Mouse (Mus musculus) cortical plate, adult 2 months (tissue): ENCODE results near the gene Sbpl. TPM values are rescaled to one million over a fixed set of nuclear protein-coding genes. Genes with fewer than 3 reads are reported as not detected.
"Not testable (repeated sequence)": the region's sequence is repeated elsewhere in the genome, so short reads cannot be mapped to it uniquely, and the experiment has no call there.

ENCODE experiments used
- H3K27ac ChIP-seq: fragments of 200-500 bp; 2 replicates; pipeline ENCODE4 v1.5.1; 2012; ENCODE audit warnings: low read length, control low read depth, inconsistent platforms; ENCODE audit not compliant: insufficient read depth
- H3K4me1 ChIP-seq: fragments of 200-500 bp; 2 replicates; pipeline ENCODE4 v1.6.1; 2011; ENCODE audit warnings: low read length; ENCODE audit not compliant: control insufficient read depth, insufficient read depth
- H3K4me3 ChIP-seq: fragments of 200-500 bp; 2 replicates; pipeline ENCODE4 v1.5.1; 2011; ENCODE audit warnings: mild to moderate bottlenecking, low read length, control low read depth; ENCODE audit not compliant: insufficient read depth
- CTCF ChIP-seq: fragments of 200-500 bp; IDR thresholded peaks from 2 replicates; pipeline ENCODE4 v1.5.1; 2011; ENCODE audit warnings: mild to moderate bottlenecking, control low read depth, low read length; ENCODE audit not compliant: insufficient read depth; ENCODE audit errors: extremely low read depth
- POLR2A ChIP-seq: fragments of 200-500 bp; IDR thresholded peaks from 2 replicates; pipeline ENCODE4 v1.6.1; 2011; ENCODE audit warnings: mild to moderate bottlenecking, low read length, control low read depth; ENCODE audit not compliant: insufficient read depth; ENCODE audit errors: extremely low read depth
- polyA plus RNA-seq: library from polyadenylated mRNA; depleted of rRNA; stranded (reverse); fragments of >200 nt; gene quantifications from 2 replicates; pipeline ENCODE4 v1.2.3, GENCODE M21; 2012

The Sbpl gene
- polyA plus RNA-seq, 1 experiment, result not detected

- no peak overlapping the region for H3K27ac ChIP-seq
- TF ChIP-seq CTCF (no peak), POLR2A (no peak)
Measured at GRCm38 (mm10) chr17:23965805-23966425, 10.8 kb upstream of the Sbpl start.

GRCm38 (mm10) chr17:23961573-23962122, 6.6 kb upstream of the Sbpl start:
- Histone ChIP-seq H3K27ac (no peak overlapping the region), H3K4me1 (no peaks in the 10 kb centered on the region), H3K4me3 (no peak overlapping the region)
- no peak for TF ChIP-seq POLR2A
- no peak for TF ChIP-seq CTCF

More at GRCm38 (mm10) chr17:23965805-23966425, 10.8 kb upstream of the Sbpl start:
- Histone ChIP-seq H3K4me3 (no peak overlapping the region), H3K4me1 (no peaks in the 10 kb centered on the region)

- Histone ChIP-seq H3K4me3 (no peak overlapping the region), H3K27ac (no peak overlapping the region), H3K4me1 (no peaks in the 10 kb centered on the region)
- TF ChIP-seq CTCF (peak; percentile 100), POLR2A (no peak)
Measured at GRCm38 (mm10) chr17:23960084-23960738, 5.1 kb upstream of the Sbpl start.

- H3K4me3 ChIP-seq, H3K27ac ChIP-seq, H3K4me1 ChIP-seq: not testable (repeated sequence)
Measured at GRCm38 (mm10) chr17:23950828-23951227, 4.2 kb downstream of the Sbpl start.

GRCm38 (mm10) chr17:23949068-23949467, 6.0 kb downstream of the Sbpl start:
- H3K27ac ChIP-seq, result no peak overlapping the region
- no peak overlapping the region for H3K4me3 ChIP-seq
- no peak for TF ChIP-seq CTCF
- no peak for TF ChIP-seq POLR2A
- 0 out of 2 replicates have a peak, but pooled peaks cover 2% of the 10 kb centered on the region for H3K4me1 ChIP-seq

- not testable (repeated sequence) for H3K4me1 ChIP-seq, H3K27ac ChIP-seq, H3K4me3 ChIP-seq
Measured at GRCm38 (mm10) chr17:23947486-23947885, 7.6 kb downstream of the Sbpl start.

GRCm38 (mm10) chr17:23941372-23941771, 13.7 kb downstream of the Sbpl start, which contains the start of gene Sbp:
Gene Sbp (plus strand): TSS chr17:23941672.
- TF ChIP-seq CTCF (no peak), POLR2A (no peak)
- no peak within 1 kb of the TSS for H3K4me3 ChIP-seq
- H3K27ac ChIP-seq, result no peak within 1 kb of the TSS
- no peaks in the 10 kb centered on the region for H3K4me1 ChIP-seq

GRCm38 (mm10) chr17:23931157-23931556, 23.9 kb downstream of the Sbpl start:
- no peak for TF ChIP-seq CTCF
- no peak for TF ChIP-seq POLR2A
- Histone ChIP-seq H3K4me3 (no peak overlapping the region), H3K27ac (no peak overlapping the region), H3K4me1 (no peaks in the 10 kb centered on the region)

GRCm38 (mm10) chr17:23925090-23925493, 30.0 kb downstream of the Sbpl start:
- Histone ChIP-seq H3K4me3 (peak overlapping the region; percentile 34), H3K4me1 (no peaks in the 10 kb centered on the region), H3K27ac (no peak overlapping the region)
- TF ChIP-seq POLR2A (no peak), CTCF (no peak)

- TF ChIP-seq CTCF (no peak), POLR2A (peak; percentile 74)
- H3K4me1 ChIP-seq, result no peaks in the 10 kb centered on the region
- H3K4me3 ChIP-seq, result peak overlapping the region; percentile 34
- no peak overlapping the region for H3K27ac ChIP-seq
Measured at GRCm38 (mm10) chr17:23924531-23925007, 30.5 kb downstream of the Sbpl start.

- H3K4me1 ChIP-seq, H3K4me3 ChIP-seq, H3K27ac ChIP-seq: not testable (repeated sequence)
Measured at GRCm38 (mm10) chr17:23917158-23917557, 37.9 kb downstream of the Sbpl start, which contains the start of gene Dcpp3. Gene Dcpp3 (plus strand): TSS chr17:23917458.
